28 mouse cellular contexts compared by ENCODE assay signal in the genomic region with DNA sequence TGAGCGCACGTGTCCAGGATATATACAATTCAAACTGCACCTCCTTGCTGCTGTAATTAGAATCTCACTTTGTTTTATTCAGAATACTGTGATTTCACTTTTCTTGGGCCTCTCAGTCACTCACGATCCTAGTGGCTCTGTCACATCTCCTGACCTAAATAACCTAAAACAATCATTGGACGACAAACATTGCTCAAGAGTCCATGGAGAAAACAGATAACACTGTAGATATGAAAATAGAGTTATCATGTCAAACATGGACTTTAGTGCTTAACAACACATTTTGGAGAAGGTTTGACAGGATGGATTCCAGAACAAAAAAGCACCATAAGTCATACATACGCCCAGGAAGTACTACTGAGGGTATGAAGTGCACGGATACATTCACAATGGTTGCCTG.
"Had no signal": no experiment of that assay in that cellular context is flagged by ENCODE, and none has a peak within 500 bp of the region (broad histone marks: within the 10 kb centered on the region; RNA-seq: fewer than 3 reads in every experiment).

No protein-coding gene starts in this region.

- ATAC-seq: forebrain, embryonic 14.5 days; forebrain, embryonic 15.5 days; forebrain, embryonic 16.5 days; forebrain, postnatal 0 days had no signal

- H3K4me1 ChIP-seq: embryonic facial prominence, embryonic 10.5 days; embryonic facial prominence, embryonic 12.5 days; embryonic facial prominence, embryonic 13.5 days; embryonic facial prominence, embryonic 15.5 days; forebrain, embryonic 10.5 days; forebrain, embryonic 12.5 days; forebrain, embryonic 15.5 days had no signal

- DNase-seq: cerebellum, adult 2 months; cerebellum, adult 8-10 months; cerebellum, adult 9-10 months; cerebellum, adult 9-11 months; cerebellum, postnatal 10 days; cerebellum, postnatal 14 days; cerebellum, postnatal 25 days; cerebellum, postnatal 36 days; embryo, embryonic 11 days; forebrain, postnatal 0 days; gastrocnemius, adult 2 months; gastrocnemius, postnatal 10 days; gastrocnemius, postnatal 14 days; gastrocnemius, postnatal 25 days; gastrocnemius, postnatal 36 days; heart, adult 11 months; heart, adult 18-20 months; heart, adult 2 months had no signal

- H3K9me3 ChIP-seq: embryonic facial prominence, embryonic 10.5 days; embryonic facial prominence, embryonic 12.5 days; embryonic facial prominence, embryonic 13.5 days; embryonic facial prominence, embryonic 15.5 days; forebrain, embryonic 10.5 days; forebrain, embryonic 12.5 days; forebrain, embryonic 15.5 days had no signal

- H3K27ac ChIP-seq: embryonic facial prominence, embryonic 10.5 days; embryonic facial prominence, embryonic 12.5 days; embryonic facial prominence, embryonic 13.5 days; embryonic facial prominence, embryonic 15.5 days; forebrain, embryonic 10.5 days; forebrain, embryonic 12.5 days; forebrain, embryonic 15.5 days; gastrocnemius, adult 2 months; heart, adult 2 months had no signal

- H3K9ac ChIP-seq: embryonic facial prominence, embryonic 12.5 days; embryonic facial prominence, embryonic 13.5 days; embryonic facial prominence, embryonic 15.5 days; forebrain, embryonic 12.5 days; forebrain, embryonic 15.5 days; forebrain, postnatal 0 days had no signal

- H3K4me3 ChIP-seq: embryonic facial prominence, embryonic 10.5 days; embryonic facial prominence, embryonic 12.5 days; embryonic facial prominence, embryonic 13.5 days; embryonic facial prominence, embryonic 15.5 days; erythroblast, embryonic 14.5 days; forebrain, embryonic 10.5 days; forebrain, embryonic 12.5 days; forebrain, embryonic 15.5 days; gastrocnemius, adult 2 months; heart, adult 2 months had no signal

- H3K36me3 ChIP-seq: embryonic facial prominence, embryonic 10.5 days; embryonic facial prominence, embryonic 12.5 days; embryonic facial prominence, embryonic 13.5 days; embryonic facial prominence, embryonic 15.5 days; forebrain, embryonic 10.5 days; forebrain, embryonic 12.5 days; forebrain, embryonic 15.5 days had no signal

- H3K27me3 ChIP-seq: embryonic facial prominence, embryonic 12.5 days; embryonic facial prominence, embryonic 13.5 days; embryonic facial prominence, embryonic 15.5 days; forebrain, embryonic 12.5 days; forebrain, embryonic 15.5 days had no signal

- H3K4me2 ChIP-seq: embryonic facial prominence, embryonic 12.5 days; embryonic facial prominence, embryonic 13.5 days; embryonic facial prominence, embryonic 15.5 days; forebrain, embryonic 12.5 days; forebrain, embryonic 15.5 days had no signal
